Mouse (Mus musculus): Measurements from ENCODE around the gene Btn2a2. TPM values are rescaled to one million over a fixed set of nuclear protein-coding genes. Genes with fewer than 3 reads are reported as not detected.

The Btn2a2 gene
- total RNA-seq, 1 experiment from 2014 or later = not detected

GRCm38 (mm10) chr13:23525901-23526300 lies 37.2 kb upstream of the Btn2a2 start:
- ATAC-seq (replicated peaks; ENCODE audit: insufficient number of reproducible peaks, low FRiP score, low TSS enrichment, poor library complexity, severe bottlenecking) = no peak

- peak; percentile 51 for ATAC-seq (replicated peaks; ENCODE audit: insufficient number of reproducible peaks, low FRiP score, low TSS enrichment, poor library complexity, severe bottlenecking)
Observed at GRCm38 (mm10) chr13:23524654-23525053, 36.0 kb upstream of the Btn2a2 start.

DNA sequence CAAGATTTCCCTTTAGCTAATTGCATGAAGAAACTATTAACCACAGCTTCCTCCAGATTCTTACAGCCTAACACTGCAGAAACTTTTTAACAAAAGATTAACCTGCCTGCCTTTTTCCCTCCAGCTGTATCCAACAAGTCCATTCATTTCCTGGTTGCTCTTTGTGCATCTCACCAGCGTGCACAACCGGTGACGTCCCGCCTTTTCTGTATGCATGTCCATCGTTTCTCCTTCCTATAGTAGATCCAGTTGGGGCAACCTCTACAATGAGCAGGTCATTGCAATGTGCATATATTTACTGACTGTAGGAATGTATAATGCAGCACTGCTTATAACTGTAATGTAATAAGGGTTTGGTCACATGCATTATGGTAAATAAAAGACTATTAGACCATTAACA lies 35.3 kb upstream of the Btn2a2 start:
- no peak for ATAC-seq (replicated peaks; ENCODE audit: insufficient number of reproducible peaks, low FRiP score, low TSS enrichment, poor library complexity, severe bottlenecking)

GRCm38 (mm10) chr13:23521703-23522102 lies 33.0 kb upstream of the Btn2a2 start:
- no peak for ATAC-seq (replicated peaks; ENCODE audit: insufficient number of reproducible peaks, low FRiP score, low TSS enrichment, poor library complexity, severe bottlenecking)

- no peak for ATAC-seq (replicated peaks; ENCODE audit: insufficient number of reproducible peaks, low FRiP score, low TSS enrichment, poor library complexity, severe bottlenecking)
Observed at GRCm38 (mm10) chr13:23519416-23519815, 30.8 kb upstream of the Btn2a2 start.

GRCm38 (mm10) chr13:23518885-23519284 lies 30.2 kb upstream of the Btn2a2 start:
- peak; percentile 34 for ATAC-seq (replicated peaks; ENCODE audit: insufficient number of reproducible peaks, low FRiP score, low TSS enrichment, poor library complexity, severe bottlenecking)

DNA sequence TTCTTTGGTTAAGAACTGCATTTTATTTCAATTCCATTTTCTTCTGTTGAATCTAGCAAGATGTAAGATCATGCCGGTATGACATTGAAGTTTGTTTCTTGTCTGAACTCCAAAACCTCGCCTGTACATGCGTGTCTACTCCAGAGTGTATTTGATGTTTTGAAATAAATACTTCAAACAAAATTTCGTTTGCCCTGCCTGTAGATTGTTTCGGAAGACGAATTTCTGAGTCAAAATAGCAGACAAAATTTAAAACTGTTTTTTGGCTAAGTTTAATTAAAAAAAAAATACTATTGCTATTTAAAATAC lies 29.6 kb upstream of the Btn2a2 start:
- no peak for ATAC-seq (replicated peaks; ENCODE audit: insufficient number of reproducible peaks, low FRiP score, low TSS enrichment, poor library complexity, severe bottlenecking)

DNA sequence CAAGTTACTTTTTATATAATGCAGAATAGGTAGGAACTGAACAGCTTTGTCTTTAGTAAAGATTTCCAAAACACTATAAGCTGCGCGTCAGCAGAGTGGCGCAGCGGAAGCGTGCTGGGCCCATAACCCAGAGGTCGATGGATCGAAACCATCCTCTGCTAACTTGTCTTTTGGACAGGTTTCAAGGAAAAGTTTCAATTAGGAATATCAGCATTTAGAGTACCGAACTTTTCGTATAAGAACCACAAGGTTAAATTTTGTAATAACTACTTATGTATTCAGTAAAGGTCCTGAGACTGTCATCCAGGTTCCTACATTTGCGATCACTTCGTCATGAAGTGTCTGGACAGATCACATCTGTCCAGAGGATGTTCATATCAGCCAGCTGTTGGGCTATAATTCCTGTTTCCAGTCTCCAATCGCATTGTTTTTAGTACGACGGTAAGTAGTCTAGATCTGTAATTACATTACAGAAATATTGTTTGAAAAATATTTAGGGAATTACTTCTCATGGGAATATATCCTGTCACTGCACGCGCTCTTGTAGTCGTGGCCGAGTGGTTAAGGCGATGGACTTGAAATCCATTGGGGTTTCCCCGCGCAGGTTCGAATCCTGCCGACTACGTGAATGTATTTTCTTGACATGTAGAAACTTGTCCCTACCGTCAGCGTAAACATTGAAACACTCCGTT lies 29.1 kb upstream of the Btn2a2 start:
- ATAC-seq (replicated peaks; ENCODE audit: insufficient number of reproducible peaks, low FRiP score, low TSS enrichment, poor library complexity, severe bottlenecking) = peak; percentile 54

DNA sequence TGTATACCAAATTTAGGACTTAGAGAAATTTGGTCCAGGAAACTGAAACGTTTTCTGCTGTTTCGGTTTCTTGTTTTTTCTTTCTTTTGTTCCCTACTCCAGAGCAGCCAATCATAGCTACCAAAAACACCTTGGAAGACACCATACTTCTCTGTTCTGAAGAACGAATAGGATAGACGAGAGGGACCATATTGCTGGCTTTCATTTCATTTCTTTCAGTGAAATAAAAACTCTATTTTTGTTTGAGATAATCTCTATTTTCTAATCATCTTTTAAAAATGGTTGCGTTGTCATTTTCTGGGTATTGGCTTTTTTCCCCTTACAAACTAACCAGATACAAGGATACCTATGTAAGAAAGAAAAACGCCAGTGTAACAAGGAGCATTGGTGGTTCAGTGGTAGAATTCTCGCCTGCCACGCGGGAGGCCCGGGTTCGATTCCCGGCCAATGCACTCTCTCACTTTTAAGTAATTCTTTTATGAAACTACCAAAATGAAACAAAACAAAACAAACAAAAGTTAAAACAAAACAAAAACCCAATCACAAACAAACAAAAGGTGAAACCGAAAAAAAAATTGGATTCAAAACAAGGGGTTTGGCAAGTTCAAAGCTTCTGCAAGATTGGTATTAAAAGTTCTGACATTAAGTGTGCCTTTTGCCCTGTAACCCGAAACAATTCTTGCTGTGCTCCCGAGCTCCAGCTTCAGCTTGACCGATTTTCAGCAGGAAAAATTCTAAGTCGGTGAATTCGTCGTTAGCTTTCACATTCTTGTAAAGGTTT lies 28.4 kb upstream of the Btn2a2 start:
- ATAC-seq (replicated peaks; ENCODE audit: insufficient number of reproducible peaks, low FRiP score, low TSS enrichment, poor library complexity, severe bottlenecking) = no peak

- no peak for ATAC-seq (replicated peaks; ENCODE audit: insufficient number of reproducible peaks, low FRiP score, low TSS enrichment, poor library complexity, severe bottlenecking)
Observed at GRCm38 (mm10) chr13:23515826-23516620, 27.4 kb upstream of the Btn2a2 start.

GRCm38 (mm10) chr13:23515281-23515680 lies 26.6 kb upstream of the Btn2a2 start:
- ATAC-seq (replicated peaks; ENCODE audit: insufficient number of reproducible peaks, low FRiP score, low TSS enrichment, poor library complexity, severe bottlenecking) = no peak

- ATAC-seq (replicated peaks; ENCODE audit: insufficient number of reproducible peaks, low FRiP score, low TSS enrichment, poor library complexity, severe bottlenecking) = no peak
Observed at GRCm38 (mm10) chr13:23513517-23513916, 24.9 kb upstream of the Btn2a2 start.

DNA sequence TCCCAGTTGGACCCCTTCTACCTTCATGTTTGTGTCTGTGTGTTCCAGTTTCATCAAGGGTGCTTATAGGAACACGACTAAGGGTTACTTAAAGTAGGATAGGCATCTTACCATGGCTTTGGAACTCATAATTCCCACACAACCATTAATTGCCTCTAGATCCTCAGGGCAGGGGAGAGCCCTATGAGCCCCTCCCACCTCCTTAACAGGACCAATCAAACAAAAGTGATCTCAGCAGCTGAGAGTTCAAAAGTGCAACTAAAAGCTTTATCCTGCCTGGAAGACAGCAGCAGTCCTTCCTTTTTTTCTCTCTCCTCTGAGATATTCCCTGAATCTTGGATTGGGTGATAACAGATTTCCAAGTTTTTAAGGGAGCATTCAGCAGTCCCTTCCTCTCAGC lies 21.5 kb upstream of the Btn2a2 start:
- ATAC-seq (replicated peaks; ENCODE audit: insufficient number of reproducible peaks, low FRiP score, low TSS enrichment, poor library complexity, severe bottlenecking) = no peak

- no peak for ATAC-seq (replicated peaks; ENCODE audit: insufficient number of reproducible peaks, low FRiP score, low TSS enrichment, poor library complexity, severe bottlenecking)
Observed at GRCm38 (mm10) chr13:23506819-23507515, 18.3 kb upstream of the Btn2a2 start.

DNA sequence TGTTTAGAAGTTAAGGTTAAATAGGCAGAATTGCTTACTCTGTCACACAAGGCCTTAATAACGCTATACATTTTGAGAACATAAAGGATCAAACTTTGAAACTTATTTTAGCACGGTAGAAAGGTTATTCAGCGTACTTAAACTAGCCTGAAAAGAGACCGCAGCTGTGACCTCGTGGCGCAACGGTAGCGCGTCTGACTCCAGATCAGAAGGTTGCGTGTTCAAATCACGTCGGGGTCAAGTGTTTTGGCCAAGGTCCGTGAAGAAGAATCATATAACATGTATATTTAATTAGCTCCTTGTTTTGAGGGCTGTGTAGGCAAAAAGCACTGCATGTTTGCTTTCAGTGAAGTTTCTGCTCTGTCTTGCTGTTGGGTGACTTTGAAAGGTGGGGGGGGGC lies 17.7 kb upstream of the Btn2a2 start:
- ATAC-seq (replicated peaks; ENCODE audit: insufficient number of reproducible peaks, low FRiP score, low TSS enrichment, poor library complexity, severe bottlenecking) = no peak

GRCm38 (mm10) chr13:23505662-23506345 lies 17.1 kb upstream of the Btn2a2 start:
- ATAC-seq (replicated peaks; ENCODE audit: insufficient number of reproducible peaks, low FRiP score, low TSS enrichment, poor library complexity, severe bottlenecking) = no peak

DNA sequence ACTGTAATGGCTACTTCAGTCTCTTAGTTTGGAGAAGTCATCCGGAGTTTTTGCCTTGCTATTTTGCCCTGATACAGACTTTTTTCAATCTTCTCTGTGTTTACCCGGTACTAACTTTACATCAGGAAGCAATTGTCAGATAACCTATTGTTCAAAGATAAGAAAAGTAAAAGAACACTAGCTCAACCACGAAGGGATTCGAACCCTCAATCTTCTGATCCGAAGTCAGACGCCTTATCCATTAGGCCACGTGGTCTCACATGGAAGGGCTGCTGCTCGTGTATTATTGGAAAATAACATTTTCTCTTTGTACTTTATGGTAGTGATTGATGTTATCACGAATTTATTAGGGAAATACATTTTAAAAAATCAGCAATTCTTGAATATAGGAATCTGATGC lies 15.1 kb upstream of the Btn2a2 start:
- ATAC-seq (replicated peaks; ENCODE audit: insufficient number of reproducible peaks, low FRiP score, low TSS enrichment, poor library complexity, severe bottlenecking) = no peak

DNA sequence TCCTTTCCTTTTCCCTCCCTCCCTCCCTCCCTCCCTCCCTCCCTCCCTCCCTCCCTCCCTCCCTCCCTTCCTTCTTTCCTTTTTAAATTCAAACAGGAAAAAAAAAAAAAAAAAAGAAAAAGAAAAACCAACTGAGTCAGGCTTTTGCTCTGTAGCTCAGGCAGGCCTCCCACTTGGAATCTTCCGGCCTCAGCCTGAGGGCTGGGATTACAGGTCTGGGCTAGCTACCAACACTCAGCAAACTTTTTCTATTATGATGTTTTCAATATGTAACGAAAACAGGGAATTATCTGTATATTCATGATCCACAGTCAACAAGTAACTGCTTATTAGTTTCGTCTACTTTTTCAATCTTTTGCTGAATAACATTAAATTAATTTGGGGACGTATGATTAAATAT lies 14.3 kb upstream of the Btn2a2 start:
- ATAC-seq (replicated peaks; ENCODE audit: insufficient number of reproducible peaks, low FRiP score, low TSS enrichment, poor library complexity, severe bottlenecking) = no peak

Measured in monocyte, adult 5-6 weeks (primary cell).